Mouse (Mus musculus) cerebellum, postnatal 36 days (tissue): ENCODE results near the gene Vav2.

ENCODE experiments used
- DNase-seq, 2 experiments: peaks; one replicate each; pipeline ENCODE4 v3.0.0; 2021 to 2022; ENCODE audit warnings: mixed read lengths in 2 of 2

Gene Vav2

DNA sequence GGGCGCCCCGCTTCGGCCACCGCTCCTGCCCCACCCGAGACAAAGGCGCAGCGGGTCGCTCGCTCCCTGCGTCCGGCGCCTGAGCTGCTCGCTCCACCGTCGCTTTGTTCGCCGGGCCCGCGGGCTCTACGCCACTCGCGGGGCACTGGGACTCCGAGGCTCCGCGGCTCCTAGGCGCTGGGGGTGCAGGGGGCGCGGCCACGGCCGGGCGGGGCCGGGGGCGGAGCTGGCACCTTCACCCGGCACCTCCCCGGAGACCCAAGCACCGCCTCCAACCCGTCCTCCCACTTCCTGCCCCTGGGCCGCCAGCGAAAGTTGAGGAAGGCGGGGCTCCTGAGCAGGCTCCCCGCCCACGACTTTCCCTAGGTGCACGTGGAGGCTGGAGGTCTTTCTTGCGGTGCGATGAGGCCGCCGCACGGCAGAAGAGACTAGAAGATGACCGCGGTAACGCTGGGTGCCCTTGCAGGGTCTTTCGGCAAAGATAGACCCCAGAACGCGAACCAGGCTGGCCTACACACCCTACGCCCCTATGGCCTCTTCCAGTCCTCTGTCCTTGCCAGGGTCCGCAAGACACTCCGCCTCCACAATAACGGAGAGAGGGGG, at the start of gene Vav2:
TSS of gene Vav2 (minus strand) at position 179 of the 603 bp plus-strand sequence.
- DNase-seq: peak; percentile 47 to 62

- peak; percentile 89 to 95 for DNase-seq
These were observed 48.9 kb upstream of the Vav2 start for GRCm38 (mm10) chr2:27475495-27476302.

- peak; percentile 52 to 54 for DNase-seq
These were observed 48.0 kb upstream of the Vav2 start for GRCm38 (mm10) chr2:27474621-27475484.

GRCm38 (mm10) chr2:27473911-27474310, 47.1 kb upstream of the Vav2 start:
- DNase-seq: no peak

GRCm38 (mm10) chr2:27473061-27473765, 46.4 kb upstream of the Vav2 start:
- DNase-seq: no peak

GRCm38 (mm10) chr2:27471170-27471584, 44.3 kb upstream of the Vav2 start:
- DNase-seq: no peak

- no peak for DNase-seq
These were observed 43.7 kb upstream of the Vav2 start for GRCm38 (mm10) chr2:27470535-27470934.

- no peak for DNase-seq
These were observed 43.1 kb upstream of the Vav2 start for GRCm38 (mm10) chr2:27469991-27470355.

DNA sequence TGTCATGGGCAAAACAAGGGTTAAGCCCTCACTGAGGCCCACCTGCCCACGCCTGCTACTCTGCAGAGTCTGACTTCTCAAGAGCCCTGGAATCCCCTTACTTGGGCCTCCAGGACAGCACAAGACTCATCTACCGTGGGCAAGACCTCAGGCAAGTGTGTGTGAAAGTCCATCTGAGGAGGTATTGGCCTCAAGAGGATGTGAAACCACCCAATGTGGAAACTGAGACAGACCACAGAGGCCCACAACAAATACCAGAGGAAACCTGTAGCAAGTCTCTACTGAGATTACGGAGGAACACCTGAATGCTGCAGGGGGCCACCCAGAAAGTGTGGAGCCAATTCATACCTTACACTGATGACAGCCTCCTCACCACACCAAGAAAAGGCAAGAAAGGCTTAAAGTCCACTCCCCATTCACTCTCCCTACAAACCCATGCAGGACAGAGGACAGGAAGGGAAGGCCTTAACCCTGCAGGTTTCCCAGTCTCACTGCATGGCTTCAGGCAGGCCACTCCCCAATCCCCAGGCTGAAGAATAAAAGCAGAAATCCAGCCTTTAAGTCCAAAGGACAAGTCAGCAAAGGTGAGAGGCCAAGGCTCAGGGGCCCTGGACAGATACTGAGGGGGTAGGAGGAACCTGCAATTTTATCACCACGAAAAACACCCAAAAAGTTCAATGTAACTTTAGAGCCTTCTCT, 42.6 kb upstream of the Vav2 start:
- no peak for DNase-seq

DNA sequence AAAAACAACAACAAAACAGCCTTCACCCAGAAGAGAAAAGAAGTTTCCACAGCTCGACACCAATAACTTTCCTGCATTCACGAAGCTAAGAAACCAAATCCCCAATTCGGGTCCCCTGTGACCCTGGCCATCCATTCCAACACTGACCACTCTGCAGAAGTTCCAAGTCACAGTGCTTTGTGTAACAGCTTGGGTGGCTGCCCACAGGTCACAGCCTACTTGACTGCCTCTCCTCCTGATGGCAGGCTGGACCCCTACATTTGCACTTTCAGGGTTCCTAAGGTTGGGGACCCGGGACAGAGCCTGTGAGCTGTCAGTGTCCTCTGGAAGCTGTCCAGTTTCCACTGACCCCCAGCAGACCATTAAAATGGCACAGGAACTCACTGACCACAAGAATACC, 36.1 kb upstream of the Vav2 start:
- DNase-seq: no peak

- DNase-seq: no peak
These were observed 35.2 kb upstream of the Vav2 start for GRCm38 (mm10) chr2:27461881-27462660.

GRCm38 (mm10) chr2:27460651-27461050, 33.8 kb upstream of the Vav2 start:
- DNase-seq: no peak

GRCm38 (mm10) chr2:27460163-27460562, 33.3 kb upstream of the Vav2 start:
- no peak for DNase-seq

DNA sequence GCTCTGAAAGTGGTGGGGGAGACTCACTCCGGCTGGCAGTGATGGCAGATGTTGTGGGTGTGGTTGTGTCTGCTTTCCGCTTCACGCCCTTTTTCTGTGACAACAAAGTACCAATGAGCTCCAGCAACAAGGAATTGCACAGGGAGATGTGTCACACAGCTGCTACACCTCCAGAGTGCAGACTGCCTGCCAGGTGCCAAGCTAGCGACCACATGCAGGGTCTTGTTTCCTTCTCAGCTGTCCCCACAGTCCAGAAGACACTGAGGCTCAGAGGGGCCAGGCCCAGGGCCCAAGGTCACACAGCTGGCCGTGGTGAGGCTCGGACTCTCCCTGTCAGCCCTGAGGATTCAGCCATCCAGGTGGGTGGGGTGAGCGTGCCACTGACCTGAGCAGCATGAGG, 32.9 kb upstream of the Vav2 start:
- DNase-seq: no peak

GRCm38 (mm10) chr2:27450226-27450625, 23.4 kb upstream of the Vav2 start:
- DNase-seq: no peak

DNA sequence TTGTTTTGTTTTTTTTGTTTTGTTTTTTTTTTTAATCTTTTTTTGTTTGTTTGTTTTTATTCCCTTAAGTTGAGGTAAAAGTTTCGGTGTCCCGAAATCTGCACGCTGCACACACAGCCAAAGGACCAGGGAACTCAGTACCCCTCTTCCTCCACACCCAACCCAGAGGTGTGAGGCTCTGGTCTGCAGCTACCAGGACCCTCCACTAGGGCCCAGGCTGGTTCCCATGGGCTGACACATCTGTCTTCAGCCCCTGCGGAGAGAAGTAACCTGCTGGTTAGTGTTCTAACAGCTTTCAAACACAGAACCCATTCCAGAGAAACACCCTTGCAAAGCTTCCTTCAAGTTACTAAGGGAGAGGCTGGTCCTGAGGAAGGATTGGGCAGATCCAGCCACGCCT, 20.9 kb upstream of the Vav2 start:
- no peak for DNase-seq

DNA sequence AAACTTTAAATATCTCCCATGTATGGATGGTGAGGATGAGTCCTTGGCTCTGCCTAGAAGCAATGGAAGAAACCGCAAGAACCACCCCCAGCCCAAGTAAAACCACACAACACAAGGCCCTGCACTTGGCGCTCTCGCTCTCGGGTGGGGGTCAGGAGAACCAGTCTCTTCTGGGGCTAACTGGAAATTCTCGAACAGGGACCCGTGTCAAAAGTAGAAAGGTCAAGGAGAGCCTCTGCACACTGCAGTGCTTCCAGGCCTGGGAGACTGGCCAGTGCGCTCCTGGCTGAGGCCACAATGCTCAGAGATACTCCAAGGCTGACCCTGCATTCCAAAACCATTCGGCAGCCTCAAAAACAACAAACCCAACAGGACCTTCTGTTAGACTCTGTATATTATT, 20.0 kb upstream of the Vav2 start:
- DNase-seq: no peak

- no peak for DNase-seq
These were observed 19.1 kb upstream of the Vav2 start for GRCm38 (mm10) chr2:27445910-27446309.

GRCm38 (mm10) chr2:27443450-27443708, 16.5 kb upstream of the Vav2 start:
- DNase-seq: no peak

GRCm38 (mm10) chr2:27442708-27443449, 16.0 kb upstream of the Vav2 start:
- no peak for DNase-seq
